Mouse (Mus musculus) hindbrain, embryonic 16.5 days (tissue): ENCODE data around the gene Chka. TPM values are rescaled to one million over a fixed set of nuclear protein-coding genes. Genes with fewer than 3 reads are reported as not detected.

ENCODE experiments used
- ATAC-seq: fragments of 200-750 bp; cut with Nextera tagmentation; 2 replicates; pipeline ENCODE4 v1.8.0; 2017; ENCODE audit warnings: moderate TSS enrichment, moderate library complexity
- H3K27ac ChIP-seq: fragments of 300-500 bp; sonication (generic); 2 replicates; pipeline ENCODE4 v1.5.1; 2014; ENCODE audit warnings: low read depth, mild to moderate bottlenecking, control low read depth, low read length, moderate library complexity
- H3K27me3 ChIP-seq: fragments of 300-500 bp; sonication (generic); replicated peaks from 2 replicates; pipeline ENCODE4 v1.6.1; 2014; ENCODE audit warnings: low read length; ENCODE audit not compliant: control insufficient read depth, insufficient read depth
- H3K36me3 ChIP-seq: fragments of 300-500 bp; sonication (generic); 2 replicates; pipeline ENCODE4 v1.6.1; 2014; ENCODE audit warnings: mild to moderate bottlenecking, low read length, moderate library complexity, mixed read lengths; ENCODE audit not compliant: control insufficient read depth, insufficient read depth
- H3K4me1 ChIP-seq: fragments of 300-500 bp; sonication (generic); 2 replicates; pipeline ENCODE4 v1.6.1; 2014; ENCODE audit warnings: low read depth, low read length; ENCODE audit not compliant: control insufficient read depth, insufficient read depth
- H3K4me2 ChIP-seq: fragments of 300-500 bp; sonication (generic); 2 replicates; pipeline ENCODE4 v1.6.1; 2014; ENCODE audit warnings: mild to moderate bottlenecking, low read length, control low read depth, moderate library complexity
- H3K4me3 ChIP-seq: fragments of 300-500 bp; sonication (generic); 2 replicates; pipeline ENCODE4 v1.5.1; 2014; ENCODE audit warnings: mild to moderate bottlenecking, low read length, control low read depth, moderate library complexity
- H3K9ac ChIP-seq: fragments of 300-500 bp; sonication (generic); 2 replicates; pipeline ENCODE4 v1.6.1; 2014; ENCODE audit warnings: low read depth, mild to moderate bottlenecking, control low read depth, low read length, moderate library complexity
- H3K9me3 ChIP-seq: fragments of 300-500 bp; sonication (generic); 2 replicates; pipeline ENCODE4 v1.6.1; 2014; ENCODE audit warnings: mild to moderate bottlenecking, low read length, moderate library complexity; ENCODE audit not compliant: control insufficient read depth
- WGBS: fragments of 180-500 bp; shearing (Covaris S2); extraction: QIAGEN DNeasy Blood & Tissue Kit; methylation state at CpG from one replicate; pipeline ENCODE4 v1.1.7; 2014; 5-methylcytosine and 5-hydroxymethylcytosine counted together
- polyA plus RNA-seq: library from polyadenylated mRNA; unstranded; fragments of >200 nt; fragmentation: Nextera tagmentation; extraction: Ambion mirVana; gene quantifications from 2 replicates; pipeline ENCODE4 v1.2.1, GENCODE M21; 2015

Chka gene
- 56.1 and 56.3 TPM in 2 replicates for polyA plus RNA-seq

GRCm38 (mm10) chr19:3851502-3851962, at the start of gene Chka:
Gene Chka, plus strand, starts transcription at chr19:3851773.
- WGBS = under 1% methylated on average over 44 of the region's 54 CpGs
- ATAC-seq = peak; percentile 99

GRCm38 (mm10) chr19:3805526-3805925, 46.0 kb upstream of the Chka start:
- Histone ChIP-seq H3K4me3 (no peak overlapping the region), H3K27ac (no peak overlapping the region), H3K9me3 (no peaks in the 10 kb centered on the region), H3K4me1 (no peaks in the 10 kb centered on the region), H3K36me3 (peaks cover 44% of the 10 kb centered on the region), H3K4me2 (no peak overlapping the region), H3K27me3 (no peaks in the 10 kb centered on the region), H3K9ac (no peak overlapping the region)
- WGBS = 91% methylated on average over 7 of the region's 7 CpGs
- ATAC-seq = no peak

More at GRCm38 (mm10) chr19:3851502-3851962, at the start of gene Chka:
- Histone ChIP-seq H3K9ac (peak within 1 kb of the TSS; percentile 94), H3K4me3 (peak within 1 kb of the TSS; percentile 94), H3K27ac (peak within 1 kb of the TSS; percentile 97), H3K4me2 (peak within 1 kb of the TSS; percentile 66), H3K9me3 (no peaks in the 10 kb centered on the region), H3K4me1 (peaks cover 34% of the 10 kb centered on the region), H3K27me3 (no peaks in the 10 kb centered on the region), H3K36me3 (no peaks in the 10 kb centered on the region)

GRCm38 (mm10) chr19:3810536-3811233, 40.9 kb upstream of the Chka start:
- ATAC-seq = no peak

GRCm38 (mm10) chr19:3814461-3814860, 37.1 kb upstream of the Chka start:
- H3K9me3 ChIP-seq = no peaks in the 10 kb centered on the region
- H3K36me3 ChIP-seq = peaks cover 30% of the 10 kb centered on the region
- H3K4me1 ChIP-seq = no peaks in the 10 kb centered on the region
- no peak overlapping the region for H3K27ac ChIP-seq
- H3K4me3 ChIP-seq = no peak overlapping the region
- ATAC-seq = no peak
- H3K9ac ChIP-seq = no peak overlapping the region
- H3K4me2 ChIP-seq = no peak overlapping the region
- H3K27me3 ChIP-seq = no peaks in the 10 kb centered on the region
- 91% methylated on average over 10 of the region's 10 CpGs for WGBS

More at GRCm38 (mm10) chr19:3810536-3811233, 40.9 kb upstream of the Chka start:
- H3K9me3 ChIP-seq = no peaks in the 10 kb centered on the region
- H3K4me3 ChIP-seq = no peak overlapping the region
- H3K36me3 ChIP-seq = peaks cover 38% of the 10 kb centered on the region
- 94% methylated on average over 10 of the region's 10 CpGs for WGBS
- H3K27me3 ChIP-seq = no peaks in the 10 kb centered on the region
- H3K4me2 ChIP-seq = no peak overlapping the region
- H3K4me1 ChIP-seq = no peaks in the 10 kb centered on the region
- H3K9ac ChIP-seq = no peak overlapping the region
- no peak overlapping the region for H3K27ac ChIP-seq

- ATAC-seq = no peak
- H3K4me1 ChIP-seq = no peaks in the 10 kb centered on the region
- 87% methylated on average over 12 of the region's 12 CpGs for WGBS
- no peak overlapping the region for H3K4me2 ChIP-seq
- H3K4me3 ChIP-seq = no peak overlapping the region
- no peak overlapping the region for H3K9ac ChIP-seq
- H3K27ac ChIP-seq = no peak overlapping the region
- H3K9me3 ChIP-seq = no peaks in the 10 kb centered on the region
- no peaks in the 10 kb centered on the region for H3K27me3 ChIP-seq
- peaks cover 23% of the 10 kb centered on the region for H3K36me3 ChIP-seq
Measured at GRCm38 (mm10) chr19:3815824-3816223, 35.7 kb upstream of the Chka start.

- no peak overlapping the region for H3K4me2 ChIP-seq
- no peaks in the 10 kb centered on the region for H3K4me1 ChIP-seq
- no peak overlapping the region for H3K27ac ChIP-seq
- H3K9me3 ChIP-seq = no peaks in the 10 kb centered on the region
- H3K36me3 ChIP-seq = peaks cover 21% of the 10 kb centered on the region
- H3K4me3 ChIP-seq = no peak overlapping the region
- H3K27me3 ChIP-seq = no peaks in the 10 kb centered on the region
- H3K9ac ChIP-seq = no peak overlapping the region
- WGBS = 76% methylated on average over 2 of the region's 2 CpGs
- no peak for ATAC-seq
Measured at GRCm38 (mm10) chr19:3819080-3819479, 32.5 kb upstream of the Chka start.

GRCm38 (mm10) chr19:3819899-3820444, 31.6 kb upstream of the Chka start:
- H3K9ac ChIP-seq = no peak overlapping the region
- no peak for ATAC-seq
- 85% methylated on average over 2 of the region's 2 CpGs for WGBS
- H3K27ac ChIP-seq = no peak overlapping the region
- no peaks in the 10 kb centered on the region for H3K27me3 ChIP-seq
- H3K9me3 ChIP-seq = no peaks in the 10 kb centered on the region
- no peaks in the 10 kb centered on the region for H3K4me1 ChIP-seq
- H3K4me2 ChIP-seq = no peak overlapping the region
- peaks cover 15% of the 10 kb centered on the region for H3K36me3 ChIP-seq
- H3K4me3 ChIP-seq = no peak overlapping the region

GRCm38 (mm10) chr19:3825044-3825443, 26.5 kb upstream of the Chka start:
- Histone ChIP-seq H3K4me3 (no peak overlapping the region), H3K36me3 (no peaks in the 10 kb centered on the region), H3K4me1 (no peaks in the 10 kb centered on the region), H3K4me2 (no peak overlapping the region), H3K9ac (no peak overlapping the region), H3K9me3 (no peaks in the 10 kb centered on the region), H3K27me3 (no peaks in the 10 kb centered on the region), H3K27ac (no peak overlapping the region)
- ATAC-seq = no peak

- Histone ChIP-seq H3K4me1 (no peaks in the 10 kb centered on the region), H3K4me3 (no peak overlapping the region), H3K27me3 (no peaks in the 10 kb centered on the region), H3K36me3 (no peaks in the 10 kb centered on the region), H3K9ac (no peak overlapping the region), H3K27ac (no peak overlapping the region), H3K9me3 (no peaks in the 10 kb centered on the region), H3K4me2 (no peak overlapping the region)
- ATAC-seq = no peak
- WGBS = 82% methylated on average over 3 of the region's 3 CpGs
Measured at GRCm38 (mm10) chr19:3829863-3830262, 21.7 kb upstream of the Chka start.
